Mouse (Mus musculus) neural tube, embryonic 13.5 days (tissue): Measurements from ENCODE around the gene Procr. TPM values are rescaled to one million over a fixed set of nuclear protein-coding genes. Genes with fewer than 3 reads are reported as not detected.

Experiments
- ATAC-seq: fragments of 200-750 bp; cut with Nextera tagmentation; 2 replicates; pipeline ENCODE4 v1.8.0; 2017; ENCODE audit warnings: low read depth, mild to moderate bottlenecking, moderate TSS enrichment, moderate library complexity
- H3K27ac ChIP-seq: fragments of 300-500 bp; sonication (generic); replicated peaks from 2 replicates; pipeline ENCODE4 v1.5.1; 2015; ENCODE audit warnings: moderate library complexity, mild to moderate bottlenecking, inconsistent platforms
- H3K27me3 ChIP-seq: fragments of 300-500 bp; sonication (generic); 2 replicates; pipeline ENCODE4 v1.6.1; 2015; ENCODE audit warnings: mild to moderate bottlenecking, inconsistent platforms
- H3K36me3 ChIP-seq: fragments of 300-500 bp; sonication (generic); 2 replicates; pipeline ENCODE4 v1.6.1; 2015; ENCODE audit warnings: mild to moderate bottlenecking, inconsistent platforms
- H3K4me1 ChIP-seq: fragments of 300-500 bp; sonication (generic); replicated peaks from 2 replicates; pipeline ENCODE4 v1.6.1; 2015; ENCODE audit warnings: inconsistent platforms
- H3K4me2 ChIP-seq: fragments of 300-500 bp; sonication (generic); 2 replicates; pipeline ENCODE4 v1.6.1; 2015; ENCODE audit warnings: inconsistent platforms, mild to moderate bottlenecking, moderate library complexity
- H3K4me3 ChIP-seq: fragments of 300-500 bp; sonication (generic); 2 replicates; pipeline ENCODE4 v1.5.1; 2015; ENCODE audit warnings: mild to moderate bottlenecking, inconsistent platforms
- H3K9ac ChIP-seq: fragments of 300-500 bp; sonication (generic); 2 replicates; pipeline ENCODE4 v1.6.1; 2015; ENCODE audit warnings: moderate library complexity, mild to moderate bottlenecking, inconsistent platforms
- H3K9me3 ChIP-seq: fragments of 300-500 bp; sonication (generic); 2 replicates; pipeline ENCODE4 v1.6.1; 2016; ENCODE audit warnings: inconsistent platforms
- WGBS: fragments of 180-500 bp; shearing (Covaris S2); methylation state at CpG from one replicate; pipeline ENCODE4 v1.1.7; 2015; 5-methylcytosine and 5-hydroxymethylcytosine counted together
- polyA plus RNA-seq: library from polyadenylated mRNA; unstranded; fragments of >200 nt; fragmentation: Nextera tagmentation; extraction: Ambion mirVana; gene quantifications from 2 replicates; pipeline ENCODE4 v1.2.1, GENCODE M21; 2015

The Procr gene
- polyA plus RNA-seq, 1 experiment from 2014 or later = 4.5 TPM

- Histone ChIP-seq H3K4me1 (peaks cover 48% of the 10 kb centered on the region), H3K4me2 (no peak overlapping the region)
- WGBS = 79% methylated on average over 3 of the region's 3 CpGs
Observed at GRCm38 (mm10) chr2:155779506-155779905, 28.6 kb downstream of the Procr start.

GRCm38 (mm10) chr2:155784534-155784933 lies 33.6 kb downstream of the Procr start:
- H3K36me3 ChIP-seq = no peaks in the 10 kb centered on the region
- H3K4me1 ChIP-seq = peaks cover 5% of the 10 kb centered on the region; the same call in 1 of the 2 replicates
- H3K27me3 ChIP-seq = no peaks in the 10 kb centered on the region
- no peak overlapping the region for H3K9ac ChIP-seq
- no peak for ATAC-seq
- H3K4me3 ChIP-seq = no peak overlapping the region
- H3K9me3 ChIP-seq = no peaks in the 10 kb centered on the region
- no peak overlapping the region for H3K4me2 ChIP-seq
- H3K27ac ChIP-seq = no peak overlapping the region; the same call in 1 of the 2 replicates
- WGBS = 74% methylated on average over 6 of the region's 6 CpGs

More at GRCm38 (mm10) chr2:155779506-155779905, 28.6 kb downstream of the Procr start:
- Histone ChIP-seq H3K27me3 (peaks cover 5% of the 10 kb centered on the region; the same call in 1 of the 2 replicates), H3K36me3 (no peaks in the 10 kb centered on the region), H3K27ac (no peak overlapping the region), H3K4me3 (no peak overlapping the region), H3K9me3 (no peaks in the 10 kb centered on the region), H3K9ac (no peak overlapping the region)
- ATAC-seq = no peak

GRCm38 (mm10) chr2:155786905-155787304 lies 36.0 kb downstream of the Procr start:
- Histone ChIP-seq H3K9ac (no peak overlapping the region), H3K4me2 (no peak overlapping the region), H3K4me3 (no peak overlapping the region), H3K4me1 (no peaks in the 10 kb centered on the region), H3K9me3 (no peaks in the 10 kb centered on the region), H3K36me3 (no peaks in the 10 kb centered on the region), H3K27ac (no peak overlapping the region), H3K27me3 (no peaks in the 10 kb centered on the region)
- 77% methylated on average over 5 of the region's 5 CpGs for WGBS
- no peak for ATAC-seq

GRCm38 (mm10) chr2:155787949-155788931 lies 37.3 kb downstream of the Procr start:
- no peaks in the 10 kb centered on the region; the same call in 1 of the 2 replicates for H3K4me1 ChIP-seq
- no peaks in the 10 kb centered on the region for H3K36me3 ChIP-seq
- no peak overlapping the region for H3K4me2 ChIP-seq
- ATAC-seq = no peak
- H3K9ac ChIP-seq = no peak overlapping the region
- H3K9me3 ChIP-seq = no peaks in the 10 kb centered on the region
- WGBS = 72% methylated on average over 18 of the region's 18 CpGs
- H3K4me3 ChIP-seq = no peak overlapping the region
- H3K27me3 ChIP-seq = no peaks in the 10 kb centered on the region
- H3K27ac ChIP-seq = no peak overlapping the region

GRCm38 (mm10) chr2:155792899-155793298 lies 42.0 kb downstream of the Procr start:
- no peak for ATAC-seq
- no peak overlapping the region for H3K9ac ChIP-seq
- H3K9me3 ChIP-seq = no peaks in the 10 kb centered on the region
- no peak overlapping the region for H3K4me2 ChIP-seq
- H3K4me3 ChIP-seq = no peak overlapping the region
- no peaks in the 10 kb centered on the region; the same call in 1 of the 2 replicates for H3K4me1 ChIP-seq
- no peaks in the 10 kb centered on the region for H3K27me3 ChIP-seq
- no peak overlapping the region for H3K27ac ChIP-seq
- 26% methylated on average over 12 of the region's 12 CpGs for WGBS
- peaks cover 33% of the 10 kb centered on the region for H3K36me3 ChIP-seq

GRCm38 (mm10) chr2:155794674-155795445 lies 43.9 kb downstream of the Procr start:
- Histone ChIP-seq H3K27me3 (no peaks in the 10 kb centered on the region), H3K9ac (no peak overlapping the region), H3K4me3 (no peak overlapping the region), H3K4me1 (no peaks in the 10 kb centered on the region; the same call in 1 of the 2 replicates), H3K4me2 (no peak overlapping the region), H3K36me3 (peaks cover 53% of the 10 kb centered on the region), H3K27ac (no peak overlapping the region), H3K9me3 (no peaks in the 10 kb centered on the region)
- 84% methylated on average over 12 of the region's 12 CpGs for WGBS
- no peak for ATAC-seq

GRCm38 (mm10) chr2:155798613-155799012 lies 47.7 kb downstream of the Procr start:
- peaks cover 86% of the 10 kb centered on the region for H3K36me3 ChIP-seq
- no peaks in the 10 kb centered on the region for H3K4me1 ChIP-seq
- no peaks in the 10 kb centered on the region for H3K9me3 ChIP-seq
- H3K4me3 ChIP-seq = no peak overlapping the region
- no peak for ATAC-seq
- no peaks in the 10 kb centered on the region for H3K27me3 ChIP-seq
- H3K27ac ChIP-seq = no peak overlapping the region
- no peak overlapping the region for H3K9ac ChIP-seq
- no peak overlapping the region for H3K4me2 ChIP-seq
- WGBS = 74% methylated on average over 3 of the region's 3 CpGs

GRCm38 (mm10) chr2:155802761-155803160 lies 51.8 kb downstream of the Procr start:
- no peak overlapping the region for H3K4me3 ChIP-seq
- peaks cover 81% of the 10 kb centered on the region for H3K36me3 ChIP-seq
- H3K4me1 ChIP-seq = peaks cover 5% of the 10 kb centered on the region
- no peak overlapping the region for H3K4me2 ChIP-seq
- no peaks in the 10 kb centered on the region for H3K9me3 ChIP-seq
- no peaks in the 10 kb centered on the region for H3K27me3 ChIP-seq
- no peak for ATAC-seq
- no peak overlapping the region for H3K9ac ChIP-seq
- WGBS = 56% methylated on average over 3 of the region's 3 CpGs
- H3K27ac ChIP-seq = no peak overlapping the region

- no peak for ATAC-seq
- no peaks in the 10 kb centered on the region for H3K27me3 ChIP-seq
- peaks cover 74% of the 10 kb centered on the region for H3K36me3 ChIP-seq
- H3K9me3 ChIP-seq = no peaks in the 10 kb centered on the region
- 70% methylated on average over 5 of the region's 5 CpGs for WGBS
- H3K4me1 ChIP-seq = peaks cover 5% of the 10 kb centered on the region
- H3K9ac ChIP-seq = no peak overlapping the region
- no peak overlapping the region for H3K27ac ChIP-seq
- no peak overlapping the region for H3K4me2 ChIP-seq
- no peak overlapping the region for H3K4me3 ChIP-seq
Observed at GRCm38 (mm10) chr2:155804053-155804452, 53.1 kb downstream of the Procr start.

Other genes with a start within 250 kb of the Procr start
- 28.3 and 29.8 TPM in 2 replicates for gene Acss2, start 233.2 kb upstream of the Procr start, polyA plus RNA-seq
- 69.9 and 79.2 TPM in 2 replicates for gene Ggt7, start 232.9 kb upstream of the Procr start, polyA plus RNA-seq
- gene Gss, start 158.3 kb upstream of the Procr start, polyA plus RNA-seq = 15.4 and 15.8 TPM in 2 replicates
- gene Myh7b, start 139.9 kb upstream of the Procr start, polyA plus RNA-seq = 0.50 and 0.90 TPM in 2 replicates
- 164 and 166 TPM in 2 replicates for gene Trpc4ap, start 58.7 kb upstream of the Procr start, polyA plus RNA-seq
- gene Edem2, start 21.6 kb upstream of the Procr start, polyA plus RNA-seq = 38.9 and 40.3 TPM in 2 replicates
- gene Gm17581, start 15.3 kb upstream of the Procr start, polyA plus RNA-seq = not detected in 2 replicates
- 11.7 and 12.2 TPM in 2 replicates for gene Mmp24, start 24.2 kb downstream of the Procr start, polyA plus RNA-seq
- gene BC029722, start 68.3 kb downstream of the Procr start, polyA plus RNA-seq = 24.1 and 28.7 TPM in 2 replicates
- gene Eif6, start 75.8 kb downstream of the Procr start, polyA plus RNA-seq = 156 and 170 TPM in 2 replicates
- gene Fam83c, start 83.7 kb downstream of the Procr start, polyA plus RNA-seq = 0.56 and 0.63 TPM in 2 replicates
- gene Uqcc1, start 179.2 kb downstream of the Procr start, polyA plus RNA-seq = 69.7 and 73.1 TPM in 2 replicates
- gene Gm15557, start 189.6 kb downstream of the Procr start, polyA plus RNA-seq = not detected in 2 replicates
- gene Gdf5, start 194.2 kb downstream of the Procr start, polyA plus RNA-seq = 1.3 and 2.1 TPM in 2 replicates
- gene Cep250, start 205.3 kb downstream of the Procr start, polyA plus RNA-seq = 13.6 and 18.6 TPM in 2 replicates